Mouse (Mus musculus) midbrain, postnatal 0 days (tissue): ENCODE measurements around the gene Anks6. TPM values are rescaled to one million over a fixed set of nuclear protein-coding genes. Genes with fewer than 3 reads are reported as not detected.
"Not testable (repeated sequence)": the region's sequence is repeated elsewhere in the genome, so short reads cannot be mapped to it uniquely, and the experiment has no call there.

Experiments used
- ATAC-seq: fragments of 200-750 bp; cut with Nextera tagmentation; 2 replicates; pipeline ENCODE4 v1.8.0; 2017; ENCODE audit warnings: moderate number of reproducible peaks, mild to moderate bottlenecking, moderate TSS enrichment, moderate library complexity; ENCODE audit not compliant: low FRiP score
- DNase-seq: peaks from one replicate; pipeline ENCODE4 v3.0.0-alpha.2; 2015; ENCODE audit warnings: low spot score
- H3K27ac ChIP-seq: fragments of 300-500 bp; sonication (generic); 2 replicates; pipeline ENCODE4 v1.5.1; 2014; ENCODE audit warnings: low read depth, mild to moderate bottlenecking, low read length, mixed read lengths
- H3K27me3 ChIP-seq: fragments of 300-500 bp; sonication (generic); 2 replicates; pipeline ENCODE4 v1.6.1; 2014; ENCODE audit warnings: low read length, control low read depth, mixed read lengths; ENCODE audit not compliant: insufficient read depth
- H3K36me3 ChIP-seq: fragments of 300-500 bp; sonication (generic); 2 replicates; pipeline ENCODE4 v1.6.1; 2014; ENCODE audit warnings: low read length, control low read depth, mixed read lengths; ENCODE audit not compliant: insufficient read depth
- H3K4me1 ChIP-seq: fragments of 300-500 bp; sonication (generic); 2 replicates; pipeline ENCODE4 v1.6.1; 2014; ENCODE audit warnings: mild to moderate bottlenecking, control low read depth, antibody characterized with exemption, low read length, mixed read lengths; ENCODE audit not compliant: insufficient read depth
- H3K4me2 ChIP-seq: fragments of 300-500 bp; sonication (generic); 2 replicates; pipeline ENCODE4 v1.6.1; 2014; ENCODE audit warnings: low read depth, mild to moderate bottlenecking, low read length, mixed read lengths; ENCODE audit not compliant: poor library complexity, severe bottlenecking
- H3K4me3 ChIP-seq: fragments of 300-500 bp; sonication (generic); 2 replicates; pipeline ENCODE4 v1.5.1; 2014; ENCODE audit warnings: low read depth, mild to moderate bottlenecking, low read length, moderate library complexity
- H3K9ac ChIP-seq: fragments of 300-500 bp; sonication (generic); replicated peaks from 2 replicates; pipeline ENCODE4 v1.6.1; 2014; ENCODE audit warnings: mild to moderate bottlenecking, low read length, moderate library complexity, mixed read lengths; ENCODE audit not compliant: poor library complexity, severe bottlenecking
- H3K9me3 ChIP-seq: fragments of 300-500 bp; sonication (generic); 2 replicates; pipeline ENCODE4 v1.6.1; 2016; ENCODE audit warnings: low read length, control low read depth
- CTCF ChIP-seq: IDR thresholded peaks from 2 replicates; pipeline ENCODE4 v1.5.1; 2016; ENCODE audit warnings: antibody characterized with exemption, mild to moderate bottlenecking
- WGBS: fragments of 180-500 bp; shearing (Covaris S2); extraction: QIAGEN DNeasy Blood & Tissue Kit; methylation state at CpG from one replicate; pipeline ENCODE4 v1.1.7; 2014; 5-methylcytosine and 5-hydroxymethylcytosine counted together
- polyA plus RNA-seq: library from polyadenylated mRNA; unstranded; fragments of >200 nt; fragmentation: Nextera tagmentation; extraction: Ambion mirVana; gene quantifications from 2 replicates; pipeline ENCODE4 v1.2.1, GENCODE M21; 2015
- total RNA-seq: library from RNA; depleted of rRNA; stranded (reverse); fragments of >200 nt; gene quantifications from 2 replicates; pipeline ENCODE4 v1.2.3, GENCODE M21; 2014

The Anks6 gene
- total and polyA plus RNA-seq, 2 experiments from 2014 or later, result 3.0 to 17.9 TPM

DNA sequence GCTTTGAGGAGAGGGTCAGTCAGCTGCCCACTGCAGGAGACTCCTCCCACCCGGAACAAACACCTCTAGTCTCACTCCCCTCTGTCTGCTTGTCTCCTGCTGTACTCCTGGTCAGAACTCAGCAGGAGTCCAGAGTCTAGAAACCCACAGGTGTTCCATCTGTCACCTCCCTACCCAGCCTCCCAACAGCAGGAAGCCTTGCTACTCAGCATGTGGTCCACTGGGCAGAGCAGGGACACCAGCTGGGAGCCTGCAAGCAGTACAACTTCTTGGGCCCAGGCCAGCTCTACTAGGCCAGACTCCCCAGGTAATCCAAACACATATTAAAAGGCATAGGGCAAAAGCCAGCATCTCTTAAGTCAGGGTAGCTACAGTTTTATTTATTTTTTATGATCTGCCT lies 3.7 kb upstream of the Anks6 start:
- Histone ChIP-seq H3K4me1 (peaks cover 3% of the 10 kb centered on the region; the same call in 1 of the 2 replicates), H3K36me3 (no peaks in the 10 kb centered on the region), H3K4me2 (no peak overlapping the region), H3K27me3 (no peaks in the 10 kb centered on the region), H3K4me3 (no peak overlapping the region), H3K9ac (no peak overlapping the region), H3K9me3 (no peaks in the 10 kb centered on the region), H3K27ac (no peak overlapping the region)
- ATAC-seq (no peak), DNase-seq (no peak)
- WGBS, result 6% methylated on average over 1 of the region's 1 CpGs
- no peak for TF ChIP-seq CTCF

DNA sequence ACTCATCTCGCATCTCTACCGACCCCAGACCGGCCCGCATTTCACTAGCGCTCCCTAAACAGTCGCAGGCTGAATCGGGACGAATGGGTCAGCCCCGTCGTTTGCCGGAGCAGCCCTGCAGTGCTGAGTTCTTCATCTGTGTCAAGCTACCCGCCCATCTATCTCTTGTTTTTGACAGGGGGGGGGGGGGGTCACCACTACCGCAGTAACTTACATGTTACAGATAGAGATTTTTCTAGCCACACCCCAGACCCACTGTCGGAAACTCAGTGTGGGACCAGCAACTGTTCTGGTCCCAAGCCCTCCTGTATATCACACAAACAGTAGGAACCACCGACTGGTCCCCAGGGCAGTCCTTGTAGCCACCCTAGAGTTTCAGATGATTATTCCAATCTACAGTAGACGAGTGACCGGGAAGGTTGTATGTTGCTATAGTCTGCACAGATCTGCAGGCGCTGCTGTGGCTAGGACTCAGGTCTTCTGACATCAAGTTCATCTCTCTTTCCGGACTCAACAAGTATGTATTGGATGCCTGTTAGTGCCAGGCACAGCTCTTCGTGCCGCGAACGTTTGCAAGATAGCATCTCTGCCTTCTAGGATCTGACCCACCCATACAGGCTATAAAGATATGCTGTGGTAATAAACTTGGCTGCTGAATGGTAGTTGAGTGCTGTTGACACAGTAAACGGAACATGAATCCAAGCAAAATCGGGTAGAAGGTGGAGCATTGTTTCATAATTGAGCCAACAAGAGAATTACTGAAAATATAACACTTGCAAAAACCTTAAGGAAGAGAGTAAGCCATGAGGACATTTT lies 491 bp upstream of the Anks6 start:
- 35% methylated on average over 25 of the region's 25 CpGs for WGBS
- peak; percentile 48 for ATAC-seq

GRCm38 (mm10) chr4:47055570-47056080 lies 1.6 kb downstream of the Anks6 start:
- H3K9ac ChIP-seq, result no peak overlapping the region
- DNase-seq (no peak), ATAC-seq (no peak)
- H3K4me3 ChIP-seq, result peak overlapping the region; percentile 61
- peak overlapping the region; percentile 56 for H3K4me2 ChIP-seq
- peaks cover 6% of the 10 kb centered on the region; the same call in 1 of the 2 replicates for H3K4me1 ChIP-seq
- 98% methylated on average over 6 of the region's 6 CpGs for WGBS
- H3K9me3 ChIP-seq, result no peaks in the 10 kb centered on the region
- peak; percentile 8; the same call in 1 of the 2 replicates for TF ChIP-seq CTCF
- H3K27ac ChIP-seq, result no peak overlapping the region
- no peaks in the 10 kb centered on the region for H3K36me3 ChIP-seq
- H3K27me3 ChIP-seq, result no peaks in the 10 kb centered on the region

More for the DNA sequence above, 491 bp upstream of the Anks6 start:
- no peaks in the 10 kb centered on the region for H3K9me3 ChIP-seq
- peak overlapping the region; percentile 56 for H3K4me2 ChIP-seq
- H3K27ac ChIP-seq, result peak overlapping the region; percentile 86
- no peak for DNase-seq
- peak overlapping the region; percentile 83 for H3K9ac ChIP-seq
- no peaks in the 10 kb centered on the region for H3K27me3 ChIP-seq
- no peak for TF ChIP-seq CTCF
- H3K4me1 ChIP-seq, result peaks cover 4% of the 10 kb centered on the region; the same call in 1 of the 2 replicates
- peak overlapping the region; percentile 61 for H3K4me3 ChIP-seq
- no peaks in the 10 kb centered on the region for H3K36me3 ChIP-seq

- not testable (repeated sequence) for H3K36me3 ChIP-seq, H3K27ac ChIP-seq, ATAC-seq, H3K27me3 ChIP-seq, H3K4me1 ChIP-seq, DNase-seq, H3K9me3 ChIP-seq, H3K4me3 ChIP-seq, H3K9ac ChIP-seq
- H3K4me2 ChIP-seq, result peak overlapping the region; percentile 56; the same call in 1 of the 2 replicates
- 94% methylated on average over 9 of the region's 9 CpGs for WGBS
Measured at GRCm38 (mm10) chr4:47055170-47055569, 2.1 kb downstream of the Anks6 start.

DNA sequence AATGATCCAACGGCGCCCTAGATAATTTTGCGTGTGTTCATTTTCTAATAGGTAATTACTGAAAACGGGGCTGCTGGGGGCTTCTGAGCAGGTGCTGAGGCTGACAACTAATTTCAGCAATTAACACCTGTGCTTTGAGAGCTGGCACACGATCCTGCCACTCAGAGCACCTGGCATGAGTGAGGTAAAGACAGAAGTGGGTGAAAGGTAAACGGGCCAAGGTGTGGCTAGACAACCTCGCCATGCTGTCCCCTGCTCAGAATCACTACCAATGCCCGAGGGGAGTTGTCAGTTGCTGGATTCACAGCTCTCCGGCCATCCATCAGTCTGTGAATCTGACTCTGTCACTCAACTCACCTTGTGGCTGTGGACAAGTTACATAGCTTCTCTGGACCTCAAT lies 5.3 kb downstream of the Anks6 start:
- WGBS, result 80% methylated on average over 9 of the region's 9 CpGs
- no peak for TF ChIP-seq CTCF
- H3K9me3 ChIP-seq, result no peaks in the 10 kb centered on the region
- ATAC-seq (no peak), DNase-seq (no peak)
- peaks cover 6% of the 10 kb centered on the region; the same call in 1 of the 2 replicates for H3K4me1 ChIP-seq
- no peak overlapping the region for H3K4me3 ChIP-seq
- no peak overlapping the region for H3K9ac ChIP-seq
- H3K36me3 ChIP-seq, result no peaks in the 10 kb centered on the region
- no peak overlapping the region for H3K4me2 ChIP-seq
- H3K27ac ChIP-seq, result no peak overlapping the region
- no peaks in the 10 kb centered on the region for H3K27me3 ChIP-seq
